Mouse (Mus musculus) thymus, adult 2 months (tissue): ENCODE results near the gene Usp42. TPM values are rescaled to one million over a fixed set of nuclear protein-coding genes. Genes with fewer than 3 reads are reported as not detected.

ENCODE experiments used
- DNase-seq: peaks from one replicate; pipeline ENCODE4 v3.0.0; 2021
- H3K27ac ChIP-seq: fragments of 200-500 bp; 2 replicates; pipeline ENCODE4 v1.5.1; 2012; ENCODE audit warnings: low read length, control low read depth; ENCODE audit not compliant: control insufficient read depth, insufficient read depth
- H3K27me3 ChIP-seq: fragments of 200-500 bp; 2 replicates; pipeline ENCODE4 v1.6.1; 2012; ENCODE audit warnings: mild to moderate bottlenecking, low read length, moderate library complexity, mixed read lengths; ENCODE audit not compliant: control insufficient read depth, insufficient read depth
- H3K36me3 ChIP-seq: fragments of 200-500 bp; 2 replicates; pipeline ENCODE4 v1.6.1; 2012; ENCODE audit warnings: mild to moderate bottlenecking, low read length, moderate library complexity; ENCODE audit not compliant: control insufficient read depth, insufficient read depth
- H3K4me1 ChIP-seq: fragments of 200-500 bp; replicated peaks from 2 replicates; pipeline ENCODE4 v1.6.1; 2012; ENCODE audit warnings: low read length; ENCODE audit not compliant: control insufficient read depth, insufficient read depth
- H3K4me3 ChIP-seq: fragments of 200-500 bp; 2 replicates; pipeline ENCODE4 v1.5.1; 2012; ENCODE audit warnings: mild to moderate bottlenecking, low read length, control low read depth, moderate library complexity; ENCODE audit not compliant: control insufficient read depth, insufficient read depth
- CTCF ChIP-seq: fragments of 200-500 bp; IDR thresholded peaks from 2 replicates; pipeline ENCODE4 v1.5.1; 2012; ENCODE audit warnings: mild to moderate bottlenecking, control low read depth, low read length, moderate library complexity, borderline replicate concordance; ENCODE audit not compliant: control insufficient read depth, poor library complexity, insufficient read depth; ENCODE audit errors: extremely low read depth
- POLR2A ChIP-seq: fragments of 200-500 bp; IDR thresholded peaks from 2 replicates; pipeline ENCODE4 v1.6.1; 2012; ENCODE audit warnings: mild to moderate bottlenecking, low read length, control low read depth, moderate library complexity; ENCODE audit not compliant: control insufficient read depth, poor library complexity, insufficient read depth; ENCODE audit errors: extremely low read depth
- WGBS: fragments of 180-500 bp; shearing (Covaris S2); methylation state at CpG from one replicate; pipeline ENCODE4 v1.1.7; 2018; 5-methylcytosine and 5-hydroxymethylcytosine counted together
- polyA plus RNA-seq: library from polyadenylated mRNA; depleted of rRNA; stranded (reverse); fragments of >200 nt; gene quantifications from 2 replicates; pipeline ENCODE4 v1.2.3, GENCODE M21; 2012

The Usp42 gene
- polyA plus RNA-seq, 1 experiment = 12.1 TPM

DNA sequence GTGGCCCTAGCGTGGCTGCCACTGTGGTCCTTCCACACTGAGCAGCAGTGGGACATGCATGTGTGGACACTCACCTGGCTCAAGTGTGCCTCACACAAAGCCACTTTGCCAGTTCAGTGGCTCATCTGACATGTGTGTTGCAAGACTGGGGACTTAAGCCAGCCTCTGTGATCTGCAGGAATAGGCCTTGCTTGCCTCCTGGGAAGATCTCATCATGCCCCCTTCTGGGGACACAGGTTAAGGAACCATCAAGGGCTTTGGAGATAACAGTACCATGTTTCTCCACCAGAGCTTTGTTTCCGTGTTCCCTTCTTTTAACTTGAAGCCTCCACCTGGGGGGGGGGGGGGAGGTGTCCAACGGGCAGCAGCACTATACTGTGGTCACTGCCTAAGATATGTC is 35.8 kb downstream of the Usp42 start:
- Histone ChIP-seq H3K27ac (no peak overlapping the region), H3K36me3 (no peaks in the 10 kb centered on the region), H3K4me3 (no peak overlapping the region), H3K27me3 (no peaks in the 10 kb centered on the region), H3K4me1 (no peaks in the 10 kb centered on the region)
- peak; percentile 10 for DNase-seq
- no peak for TF ChIP-seq POLR2A
- WGBS = 46% methylated on average over 3 of the region's 3 CpGs

DNA sequence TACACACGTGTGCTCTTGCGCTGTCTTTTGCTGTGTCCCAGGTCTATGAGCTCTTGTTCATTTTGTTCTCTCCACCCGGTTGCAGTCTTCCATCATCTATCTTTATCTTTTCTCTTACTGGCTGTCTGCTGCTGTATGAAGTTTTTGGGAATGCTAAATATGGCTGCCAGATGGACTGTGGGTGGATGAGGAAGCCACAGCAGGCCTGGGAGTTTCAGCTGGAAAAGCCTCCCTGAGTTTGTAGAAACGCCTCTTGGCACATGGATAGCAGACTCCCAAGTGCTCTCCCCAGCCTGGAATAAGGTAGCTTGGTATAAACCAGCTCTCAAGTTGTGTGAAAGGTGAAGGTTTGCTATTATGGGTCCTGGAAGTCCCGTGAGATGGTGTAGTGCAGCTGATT is 41.2 kb downstream of the Usp42 start:
- DNase-seq = no peak
- no peak overlapping the region for H3K4me3 ChIP-seq
- H3K4me1 ChIP-seq = no peaks in the 10 kb centered on the region
- TF ChIP-seq POLR2A = no peak
- TF ChIP-seq CTCF = no peak
- no peak overlapping the region for H3K27ac ChIP-seq
- H3K36me3 ChIP-seq = no peaks in the 10 kb centered on the region
- H3K27me3 ChIP-seq = no peaks in the 10 kb centered on the region
- 98% methylated on average over 5 of the region's 5 CpGs for WGBS

DNA sequence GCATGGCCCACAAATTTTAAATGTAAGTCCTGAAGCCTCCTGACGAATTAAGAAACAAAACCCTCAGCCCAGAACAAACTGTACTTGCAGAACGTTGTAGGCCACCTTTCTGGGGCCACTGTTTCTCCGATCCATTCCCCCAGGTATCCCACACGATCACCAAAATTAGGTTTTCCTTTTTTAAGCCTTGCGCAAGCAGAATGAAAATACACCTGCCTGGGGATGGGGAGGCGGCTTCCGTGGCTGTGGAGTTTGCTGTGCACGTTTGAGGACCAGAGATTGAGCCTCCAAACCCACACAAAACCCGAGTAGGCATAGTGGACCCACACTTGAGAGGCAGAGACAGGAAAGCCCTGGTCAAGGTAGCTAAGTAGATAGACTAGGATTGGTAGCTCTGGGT is 41.7 kb downstream of the Usp42 start:
- Histone ChIP-seq H3K36me3 (no peaks in the 10 kb centered on the region), H3K4me3 (no peak overlapping the region), H3K27me3 (no peaks in the 10 kb centered on the region), H3K4me1 (no peaks in the 10 kb centered on the region), H3K27ac (no peak overlapping the region)
- TF ChIP-seq POLR2A (no peak), CTCF (no peak)
- 93% methylated on average over 9 of the region's 9 CpGs for WGBS
- DNase-seq = no peak

DNA sequence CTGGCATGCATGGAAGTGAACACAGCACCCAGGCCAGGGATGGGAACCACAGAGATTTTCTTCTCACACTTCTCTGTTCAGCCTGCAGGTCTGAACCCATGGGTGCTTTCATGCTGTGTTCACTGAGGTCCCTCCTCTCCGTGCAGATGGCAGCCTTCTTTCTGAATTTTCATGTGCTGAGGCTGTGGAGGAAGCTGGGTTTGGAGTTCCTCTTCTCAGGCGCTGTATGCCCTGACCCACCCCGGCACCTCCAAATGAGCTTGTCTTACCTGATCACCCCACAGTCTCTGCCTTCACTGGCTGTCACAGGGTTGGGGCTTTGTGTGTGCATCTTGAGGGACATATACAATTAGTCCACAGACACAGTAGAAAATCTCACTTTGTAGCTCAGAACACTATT is 44.5 kb downstream of the Usp42 start:
- Histone ChIP-seq H3K36me3 (no peaks in the 10 kb centered on the region), H3K27me3 (no peaks in the 10 kb centered on the region), H3K27ac (no peak overlapping the region), H3K4me3 (no peak overlapping the region), H3K4me1 (no peaks in the 10 kb centered on the region; the same call in 1 of the 2 replicates)
- no peak for DNase-seq
- WGBS = 47% methylated on average over 3 of the region's 3 CpGs
- TF ChIP-seq POLR2A (no peak), CTCF (no peak)

DNA sequence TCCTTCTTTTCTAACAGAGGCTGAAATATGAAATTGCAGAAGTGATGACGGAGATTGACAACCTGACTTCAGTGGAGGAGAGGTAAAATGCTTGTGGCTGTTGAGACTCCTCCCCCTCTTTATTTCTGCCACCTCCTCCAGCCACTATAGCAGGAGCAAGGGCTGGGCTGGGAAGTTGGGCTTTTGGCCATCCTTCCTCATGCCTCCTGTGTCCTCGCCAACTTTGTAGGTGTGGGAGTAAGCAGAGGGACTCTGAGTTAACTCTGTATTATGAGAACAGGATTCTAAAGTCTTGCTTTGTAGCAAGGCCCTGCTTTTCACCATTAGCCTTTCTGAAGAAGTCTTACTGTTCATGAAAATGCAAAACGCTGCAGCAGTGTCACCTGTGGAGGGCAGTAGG is 45.6 kb downstream of the Usp42 start:
- Histone ChIP-seq H3K4me3 (no peak overlapping the region), H3K36me3 (no peaks in the 10 kb centered on the region), H3K27me3 (no peaks in the 10 kb centered on the region), H3K27ac (no peak overlapping the region), H3K4me1 (no peaks in the 10 kb centered on the region; the same call in 1 of the 2 replicates)
- DNase-seq = no peak
- 97% methylated on average over 3 of the region's 3 CpGs for WGBS
- TF ChIP-seq POLR2A = no peak
- no peak for TF ChIP-seq CTCF

DNA sequence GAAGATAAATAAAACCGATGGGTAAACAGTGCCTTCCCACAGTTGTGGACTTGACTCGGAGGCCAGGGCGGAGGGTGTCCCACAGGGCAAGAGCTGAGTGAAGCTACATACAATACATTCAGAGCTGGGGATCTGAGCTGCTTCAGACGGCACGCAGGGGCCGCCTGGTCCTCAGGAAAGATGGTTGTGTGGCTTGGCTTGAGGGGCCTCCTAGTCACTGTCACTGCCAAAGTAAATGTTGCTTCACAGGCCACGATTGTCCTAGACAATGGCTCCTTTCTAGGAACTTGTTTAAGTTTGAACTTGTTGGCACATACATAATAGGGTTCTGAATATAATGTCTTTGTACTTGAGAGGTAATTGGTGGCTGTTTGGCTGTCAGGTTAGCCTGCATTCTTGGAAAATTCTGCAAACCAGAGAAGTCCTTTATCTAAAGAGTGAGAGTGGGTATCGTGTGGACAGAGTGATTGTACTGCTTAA is 47.1 kb downstream of the Usp42 start:
- no peak overlapping the region for H3K4me3 ChIP-seq
- 96% methylated on average over 8 of the region's 8 CpGs for WGBS
- no peaks in the 10 kb centered on the region for H3K36me3 ChIP-seq
- DNase-seq = no peak
- no peaks in the 10 kb centered on the region; the same call in 1 of the 2 replicates for H3K4me1 ChIP-seq
- H3K27ac ChIP-seq = no peak overlapping the region
- H3K27me3 ChIP-seq = no peaks in the 10 kb centered on the region
- TF ChIP-seq CTCF = no peak
- no peak for TF ChIP-seq POLR2A

DNA sequence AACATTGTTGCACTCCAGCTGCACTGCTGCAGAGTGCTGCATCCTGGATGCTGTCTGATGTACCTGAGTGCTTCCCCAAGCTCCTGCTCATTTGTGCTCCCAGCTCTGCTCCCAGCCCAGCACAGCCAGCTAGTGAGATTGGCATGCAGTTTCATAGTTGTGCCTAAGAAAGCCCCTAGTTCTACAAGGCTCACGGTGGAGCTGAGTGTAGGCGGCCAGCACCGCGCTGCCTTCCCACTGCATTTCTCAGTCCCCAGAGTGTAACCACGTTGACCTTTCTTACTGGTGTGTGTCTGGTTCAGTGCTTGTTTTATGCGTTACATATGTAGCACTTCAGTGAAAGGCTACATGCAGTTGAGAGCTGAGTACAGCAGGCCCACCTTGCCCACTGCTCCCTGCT is 48.4 kb downstream of the Usp42 start:
- no peak for DNase-seq
- no peak overlapping the region for H3K27ac ChIP-seq
- 78% methylated on average over 6 of the region's 6 CpGs for WGBS
- no peaks in the 10 kb centered on the region for H3K36me3 ChIP-seq
- no peak overlapping the region for H3K4me3 ChIP-seq
- no peaks in the 10 kb centered on the region; the same call in 1 of the 2 replicates for H3K4me1 ChIP-seq
- TF ChIP-seq POLR2A = no peak
- H3K27me3 ChIP-seq = no peaks in the 10 kb centered on the region
